Mouse (Mus musculus) E14TG2a.4 (cell line): ENCODE results near the gene Atat1.

Source experiments
- CTCF ChIP-seq: conservative IDR thresholded peaks from 2 replicates; pipeline ENCODE4 v1.5.1; 2014; ENCODE audit warnings: low read length
- NANOG ChIP-seq: IDR thresholded peaks from 2 replicates; pipeline ENCODE4 v1.6.1; 2014; ENCODE audit warnings: borderline replicate concordance, low read length, mixed read lengths
- POU5F1 ChIP-seq: IDR thresholded peaks from 2 replicates; pipeline ENCODE4 v1.6.1; 2014; ENCODE audit warnings: low read length, borderline replicate concordance

- TF ChIP-seq CTCF (peak; percentile 12; the same call in 1 of the 2 replicates), POU5F1 (no peak), NANOG (no peak)
These were observed 61.8 kb downstream of the Atat1 start for GRCm38 (mm10) chr17:35848112-35848511.
